Mouse (Mus musculus) gastrocnemius, adult 18-20 months (tissue): Measurements from ENCODE around the gene Lmtk2. TPM values are rescaled to one million over a fixed set of nuclear protein-coding genes. Genes with fewer than 3 reads are reported as not detected.
A peak's percentile ranks its signal among the peaks of the same experiment; 100 is the strongest.

Source experiments
- DNase-seq: peaks from one replicate; pipeline ENCODE4 v3.0.0; 2021; ENCODE audit warnings: low spot score
- total RNA-seq, 2 experiments: library from RNA; stranded (reverse); gene quantifications; 2 replicates each; pipeline ENCODE4 v1.2.3; 2021

Lmtk2 gene
- total RNA-seq, 2 experiments from 2014 or later, result 25.9 to 27.1 TPM

- DNase-seq, result no peak
Observed at GRCm38 (mm10) chr5:144106130-144106510, 5.9 kb downstream of the Lmtk2 start.

DNA sequence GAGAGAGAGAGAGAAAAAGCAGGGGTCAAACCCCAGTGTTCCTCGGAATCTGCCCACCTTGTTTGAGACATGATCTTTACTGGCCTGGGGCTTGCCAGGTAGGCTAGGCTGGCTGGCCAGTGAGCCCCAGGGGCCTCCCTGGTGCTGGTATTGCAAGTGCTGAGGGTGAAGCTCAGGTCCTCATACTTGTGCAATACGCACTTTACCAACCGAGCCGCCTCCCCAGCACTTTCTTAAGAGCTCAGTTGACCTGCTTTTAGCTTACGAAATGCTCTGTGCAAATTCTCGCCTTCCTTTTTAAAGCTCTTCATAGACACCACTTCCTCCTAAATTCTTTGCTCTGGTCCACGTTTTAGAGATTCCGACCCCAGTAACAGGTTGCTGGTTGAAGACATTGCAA, 9.0 kb downstream of the Lmtk2 start:
- DNase-seq, result no peak

DNA sequence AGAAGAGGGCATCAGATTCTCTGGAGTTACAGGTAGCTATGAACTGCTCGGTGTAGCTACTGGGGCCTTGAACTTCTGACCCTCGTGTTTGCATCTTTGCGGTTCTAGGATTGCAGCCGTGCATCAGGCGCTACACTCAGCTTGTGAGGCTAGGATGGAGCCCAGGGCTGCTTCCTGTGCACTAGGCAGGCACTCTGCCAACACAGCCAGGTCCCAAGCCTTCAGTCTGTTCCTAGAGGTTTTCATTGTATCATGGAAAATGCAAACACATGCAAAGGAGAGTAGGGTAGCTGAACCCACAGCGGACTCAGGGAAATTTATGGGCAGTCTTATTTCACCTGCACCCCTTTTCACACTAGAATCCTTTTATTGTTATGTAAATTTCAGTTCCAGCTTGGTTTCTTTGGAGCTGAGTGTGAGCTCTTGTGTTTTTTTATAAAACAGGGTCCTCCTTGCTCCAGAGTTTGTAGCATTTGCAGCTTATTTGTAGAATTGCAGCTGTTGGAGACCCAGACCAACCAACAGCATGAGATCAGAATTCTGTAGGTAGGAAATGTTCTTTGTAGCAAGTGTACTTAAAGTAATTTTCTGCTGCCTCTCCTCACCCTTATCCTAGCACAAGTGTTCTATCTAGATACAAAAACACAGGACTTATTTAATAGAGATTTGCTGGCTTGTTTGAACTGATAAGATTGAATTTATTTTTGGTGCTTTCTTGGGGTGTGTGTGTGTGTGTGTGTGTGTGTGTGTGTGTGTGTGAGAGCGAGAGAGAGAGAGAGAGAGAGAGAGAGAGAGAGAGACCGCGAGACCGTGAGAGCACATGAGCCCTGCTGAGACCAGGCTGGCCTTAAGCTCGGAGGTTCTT, 12.6 kb downstream of the Lmtk2 start:
- no peak for DNase-seq

DNA sequence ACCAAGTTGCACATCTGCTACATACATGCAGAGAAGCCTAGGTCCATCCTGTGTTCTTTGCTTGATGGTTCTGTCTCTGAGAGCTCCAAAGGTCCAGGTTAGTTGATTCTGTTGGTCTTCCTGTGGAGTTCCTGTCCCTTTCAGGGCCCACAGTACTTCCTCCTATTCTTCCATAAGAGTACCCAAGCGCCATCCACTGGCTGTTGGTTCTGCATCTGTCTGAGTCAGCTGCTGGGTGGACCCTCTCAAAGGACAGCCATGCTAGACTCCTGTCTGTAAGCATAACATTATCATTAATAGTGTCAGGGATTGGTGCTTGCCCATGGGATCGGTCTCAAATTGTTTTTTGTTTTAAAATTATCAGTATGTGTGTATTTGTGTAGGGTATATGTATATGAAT, 13.8 kb downstream of the Lmtk2 start:
- no peak for DNase-seq

GRCm38 (mm10) chr5:144114970-144115627, 14.9 kb downstream of the Lmtk2 start:
- no peak for DNase-seq

DNA sequence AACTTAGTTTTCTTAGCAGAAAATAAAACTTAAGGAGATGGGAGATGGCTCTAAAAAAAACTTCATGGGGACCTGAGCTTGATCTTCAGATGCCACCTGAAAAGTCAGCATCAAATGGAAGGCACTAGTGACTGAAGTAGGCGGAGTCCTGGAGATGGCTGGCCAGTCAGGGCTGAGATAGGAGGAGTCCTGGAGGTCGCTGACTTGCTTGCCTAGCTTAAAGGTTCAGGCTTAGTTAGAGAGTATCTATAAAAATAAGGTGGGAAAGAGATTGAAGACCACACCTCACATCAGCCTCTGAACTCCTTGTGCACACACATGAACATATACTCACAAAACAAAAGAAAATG, 15.4 kb downstream of the Lmtk2 start:
- no peak for DNase-seq

DNA sequence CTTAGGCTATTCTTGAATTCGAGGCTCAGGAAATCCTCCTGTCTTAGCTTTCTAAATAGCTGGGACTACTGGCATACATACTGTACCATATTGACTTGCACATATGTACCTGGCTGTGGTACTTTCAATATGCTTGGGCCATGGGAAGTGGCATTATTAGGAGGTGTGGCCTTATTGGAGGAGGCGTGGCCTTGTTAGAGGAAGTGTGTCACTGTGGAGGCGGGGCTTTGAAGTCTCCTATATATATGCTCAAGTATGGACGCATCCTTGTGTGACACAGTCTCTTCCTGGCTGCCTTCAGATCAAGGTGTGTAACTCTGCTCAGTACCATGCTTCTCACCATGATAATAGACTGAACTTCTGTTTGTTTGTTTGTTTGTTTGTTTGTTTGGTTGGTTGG, 18.0 kb downstream of the Lmtk2 start:
- DNase-seq, result no peak

GRCm38 (mm10) chr5:144119286-144119685, 19.1 kb downstream of the Lmtk2 start:
- DNase-seq, result no peak

DNA sequence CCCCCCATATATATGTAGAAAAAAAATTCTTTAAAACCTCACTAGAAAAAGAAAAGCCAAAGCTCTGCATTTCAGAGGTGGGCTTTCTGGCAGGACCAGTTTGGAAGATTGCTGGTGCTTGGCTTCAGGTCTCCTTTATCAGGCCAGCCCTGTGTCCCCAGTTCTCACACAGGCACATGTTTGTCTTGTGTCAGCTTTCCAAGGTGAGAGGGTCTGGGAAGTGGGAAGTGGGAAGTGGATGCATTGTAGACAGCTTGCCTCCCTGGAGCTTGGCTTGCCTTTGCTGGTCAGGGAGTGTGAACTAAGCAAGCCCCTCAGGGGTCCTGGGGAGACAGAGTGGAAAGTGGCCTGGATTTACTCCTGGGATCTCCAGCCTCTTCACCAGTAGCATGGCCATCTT, 21.3 kb downstream of the Lmtk2 start:
- no peak for DNase-seq

DNA sequence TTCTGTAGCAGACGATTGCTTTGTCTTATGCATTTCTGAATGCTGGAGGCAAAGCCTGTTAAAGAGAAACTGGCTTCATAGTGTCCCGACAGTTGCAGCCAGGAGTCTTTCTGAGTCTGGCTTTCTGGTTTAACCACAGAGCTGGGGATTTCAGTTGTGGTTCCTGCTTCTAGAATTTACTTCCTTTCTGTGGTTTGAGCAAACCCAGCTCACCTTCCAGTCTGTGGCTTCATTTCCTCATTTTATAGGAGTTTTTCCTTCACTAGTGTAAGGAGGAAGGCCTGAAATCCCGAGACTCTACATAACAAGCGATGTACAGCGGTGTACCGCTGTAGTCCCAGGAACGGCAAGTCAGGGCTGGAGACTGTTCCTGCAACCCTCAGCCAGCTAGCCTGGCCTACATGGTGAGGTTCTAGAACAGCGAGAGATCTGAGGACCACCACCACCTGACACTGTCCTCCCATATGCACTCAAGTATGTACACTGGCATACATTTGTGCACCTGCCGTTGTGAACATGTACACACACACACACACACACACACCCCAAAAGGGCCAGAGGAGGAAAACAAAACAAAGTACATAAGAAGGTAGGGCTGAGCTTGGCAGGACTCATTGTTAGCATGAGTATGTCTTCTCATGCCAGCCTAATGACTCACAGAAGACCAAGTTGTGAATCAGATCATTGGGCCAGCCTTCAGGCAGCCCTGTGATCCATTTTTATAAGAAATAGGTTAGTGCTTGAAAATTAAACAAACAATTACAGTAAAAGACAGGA, 25.9 kb downstream of the Lmtk2 start:
- no peak for DNase-seq

- no peak for DNase-seq
Observed at GRCm38 (mm10) chr5:144143531-144143930, 43.3 kb downstream of the Lmtk2 start.

DNA sequence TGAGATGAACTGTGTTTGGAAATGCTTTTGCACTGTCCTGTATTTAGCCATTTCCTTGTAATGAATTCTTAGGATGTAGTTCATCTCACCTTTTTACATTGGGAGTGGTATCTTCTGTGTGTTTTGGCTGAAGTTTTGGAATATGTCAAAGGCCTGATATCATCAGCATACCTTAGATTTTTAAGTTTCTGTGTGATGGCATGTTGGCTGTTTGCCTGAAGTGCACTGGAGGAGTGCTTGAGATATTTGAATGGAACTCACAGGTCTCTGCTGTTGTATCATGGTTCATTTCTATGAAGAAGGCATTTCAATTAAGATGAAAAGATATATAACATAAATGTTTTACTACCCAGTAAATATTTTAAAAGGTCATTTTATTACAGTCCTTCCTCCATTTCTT, 46.7 kb downstream of the Lmtk2 start:
- DNase-seq, result no peak

DNA sequence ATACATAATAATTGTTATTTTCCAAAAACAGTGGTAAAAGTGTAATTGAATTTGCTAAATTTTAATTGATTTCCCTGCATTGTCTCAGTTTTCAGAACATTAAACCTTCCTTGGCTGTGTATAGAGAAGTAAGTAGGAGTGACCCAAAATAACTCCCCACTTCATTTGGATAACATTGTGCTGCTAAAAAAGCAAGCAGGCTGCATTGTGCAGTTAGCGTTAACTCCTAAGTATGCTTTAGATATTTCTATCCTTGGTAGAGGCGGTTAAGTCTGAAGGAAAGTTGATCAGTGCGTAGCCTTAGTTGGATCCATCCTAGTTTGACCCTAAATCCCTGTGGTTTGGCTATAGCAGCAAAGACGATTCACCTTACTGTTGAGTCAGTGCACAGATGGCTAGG, 49.3 kb downstream of the Lmtk2 start:
- no peak for DNase-seq

DNA sequence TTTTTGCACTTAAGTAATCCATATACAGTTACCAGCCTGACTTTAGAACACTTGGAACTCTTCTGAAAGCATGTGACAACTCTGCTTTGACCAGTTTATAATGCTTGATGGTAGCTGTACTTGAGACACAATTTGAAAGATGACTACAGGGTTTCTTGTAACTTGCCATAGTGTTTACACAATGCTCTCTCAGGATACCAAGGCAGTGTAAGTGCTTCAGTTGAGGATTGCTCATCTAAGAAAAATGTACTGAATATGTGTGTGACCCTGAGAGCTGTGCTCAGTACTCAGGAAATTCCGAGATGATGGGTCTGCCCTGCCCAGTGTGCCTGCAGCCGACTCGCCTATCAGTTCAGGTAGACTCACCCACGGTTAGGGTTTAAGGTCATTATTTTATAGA, 51.0 kb downstream of the Lmtk2 start:
- DNase-seq, result no peak

DNA sequence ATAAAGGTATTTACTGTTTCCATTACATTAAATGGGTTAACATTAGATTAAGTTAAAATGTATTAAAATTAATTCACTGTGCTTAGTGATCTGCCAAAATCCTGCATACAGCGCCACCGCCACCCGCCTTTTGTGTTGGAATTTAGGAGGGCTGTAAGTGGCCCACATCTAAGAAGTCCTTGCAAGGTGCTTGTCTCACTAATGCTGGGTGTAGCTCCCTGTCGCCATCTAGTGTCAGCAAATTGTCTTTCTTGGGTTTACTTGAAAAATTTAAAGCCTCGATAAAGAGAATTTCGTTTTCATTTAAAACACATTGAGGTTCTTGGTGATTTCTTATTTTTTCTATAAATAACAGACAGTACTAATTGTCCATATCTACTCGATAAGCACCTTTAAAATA, 54.3 kb downstream of the Lmtk2 start:
- peak; percentile 72 for DNase-seq

- DNase-seq, result peak; percentile 73
Observed at GRCm38 (mm10) chr5:144158604-144159003, 58.4 kb downstream of the Lmtk2 start.

GRCm38 (mm10) chr5:144159137-144159536, 58.9 kb downstream of the Lmtk2 start:
- DNase-seq, result no peak

DNA sequence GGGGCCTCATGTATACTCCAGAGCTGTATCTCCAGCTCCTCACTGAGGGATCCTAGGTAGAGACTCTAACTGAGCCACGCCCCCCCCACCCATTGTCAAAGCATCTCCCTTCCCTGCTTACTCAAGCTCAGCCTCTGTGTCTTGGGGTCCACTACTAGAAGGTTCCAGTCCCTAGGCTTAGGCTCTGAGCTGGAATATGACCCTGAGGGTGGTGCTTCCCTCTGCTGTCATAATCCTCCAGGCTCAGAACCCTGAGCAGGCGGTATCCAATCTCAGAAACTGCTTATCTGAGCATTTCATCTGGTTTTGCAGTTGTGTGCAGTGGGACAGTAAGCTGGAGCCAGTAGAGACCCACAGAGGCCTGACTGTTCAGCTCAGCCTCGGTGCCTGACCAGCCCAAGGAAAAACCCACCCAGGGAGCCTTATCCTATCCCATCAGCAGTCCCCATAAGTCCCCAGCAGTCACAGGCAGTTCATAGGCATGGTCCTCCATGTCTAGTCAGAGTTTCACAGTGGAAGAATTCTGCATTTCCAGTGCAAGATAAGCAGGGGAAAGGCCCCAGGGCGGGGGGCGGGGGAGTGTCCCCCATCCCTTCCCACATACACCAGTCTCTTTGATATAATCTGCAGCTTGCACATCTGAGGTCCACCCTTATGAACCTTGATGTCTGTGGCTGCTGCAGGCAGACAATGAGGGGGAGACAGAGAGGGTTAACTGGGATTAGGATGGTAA, 62.0 kb downstream of the Lmtk2 start:
- DNase-seq, result no peak

DNA sequence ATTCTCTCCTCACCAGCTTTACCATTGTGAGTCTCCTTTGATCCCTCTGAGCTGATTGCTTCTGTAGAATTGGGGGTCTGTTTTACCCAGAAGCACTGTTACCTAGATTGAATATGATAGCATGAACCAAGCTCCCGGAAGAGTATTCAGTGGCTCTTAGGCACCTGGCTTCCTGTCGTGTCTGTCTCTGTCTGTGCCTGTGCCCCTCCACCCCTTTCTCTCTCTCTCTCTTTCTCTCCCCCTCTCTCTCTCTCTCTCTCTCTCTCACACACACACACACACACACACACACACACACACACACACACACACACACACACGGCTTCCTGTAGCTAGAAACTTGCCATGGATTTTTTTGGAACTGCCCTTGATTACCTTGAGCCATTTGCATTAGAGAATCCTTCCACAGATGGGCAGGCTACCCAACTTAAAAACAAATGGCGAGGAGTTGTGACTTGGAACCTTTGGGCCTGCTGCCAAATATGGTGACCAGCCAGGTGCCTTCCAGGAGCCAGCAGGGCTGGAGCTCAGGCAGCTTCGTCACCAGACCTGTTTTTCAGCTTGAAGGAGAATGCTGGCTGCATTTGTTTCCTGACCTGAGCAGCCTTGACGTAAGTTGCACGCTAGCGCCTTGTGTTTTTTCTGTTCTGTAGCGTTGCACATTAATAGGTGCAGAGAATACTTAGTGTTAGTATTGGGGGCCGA, 62.7 kb downstream of the Lmtk2 start:
- no peak for DNase-seq

GRCm38 (mm10) chr5:144165756-144166155, 65.5 kb downstream of the Lmtk2 start:
- DNase-seq, result no peak
